Mouse (Mus musculus): ENCODE measurements around the gene Tmem30b.

- TF ChIP-seq CTCF (IDR thresholded peaks at IDR 0.05; ENCODE audit: borderline replicate concordance, insufficient read depth, low read length): no peak
- TF ChIP-seq POLR2A (IDR thresholded peaks at IDR 0.05; ENCODE audit: low read depth, low read length): no peak
Measured at GRCm38 (mm10) chr12:73513958-73514357, 32.2 kb downstream of the Tmem30b start.
